8 mouse cellular contexts compared by ENCODE assay signal in genomic region chr11:79427638-79428037, GRCm38 (mm10).
DNase-seq lines count a peak whose midpoint lies in the region; ATAC-seq lines count a peak whose summit lies in the region.

No protein-coding gene starts in this region.

- 0% methylated on average over 2 of the region's 2 CpGs for whole genome bisulfite sequencing in hindbrain, embryonic 10.5 days
- 0% methylated on average over 2 of the region's 2 CpGs for WGBS in hindbrain, embryonic 12.5 days

- no peak overlapping the region for H3K4me3 ChIP-seq in hindbrain, embryonic 10.5 days
- H3K4me3 ChIP-seq in hindbrain, embryonic 12.5 days = no peak overlapping the region

- peaks cover 9% of the 10 kb centered on the region for H3K4me1 ChIP-seq in hindbrain, embryonic 10.5 days (replicated peaks)
- peaks cover 5% of the 10 kb centered on the region; the same call in 1 of the 2 replicates for H3K4me1 ChIP-seq in hindbrain, embryonic 12.5 days

- H3K4me2 ChIP-seq in hindbrain, embryonic 12.5 days (replicated peaks) = no peak overlapping the region

- no peak for ATAC-seq in hindbrain, embryonic 12.5 days (ENCODE audit: low FRiP score)

- peaks cover 30% of the 10 kb centered on the region for H3K36me3 ChIP-seq in hindbrain, embryonic 10.5 days
- H3K36me3 ChIP-seq in hindbrain, embryonic 12.5 days = peaks cover 6% of the 10 kb centered on the region; the same call in 1 of the 2 replicates

- no peaks in the 10 kb centered on the region for H3K27me3 ChIP-seq in hindbrain, embryonic 10.5 days (ENCODE audit: insufficient read depth, poor library complexity, severe bottlenecking)
- H3K27me3 ChIP-seq in hindbrain, embryonic 12.5 days = no peaks in the 10 kb centered on the region

- peak overlapping the region; percentile 53 for H3K27ac ChIP-seq in hindbrain, embryonic 10.5 days
- H3K27ac ChIP-seq in hindbrain, embryonic 12.5 days = no peak overlapping the region

- peak; percentile 41 for DNase-seq in hindbrain, embryonic 10.5 days (ENCODE audit: low spot score)
- peak; percentile 71 for DNase-seq in thymus, postnatal 0 days (ENCODE audit: low spot score)
- no peak for DNase-seq in thymus, adult 18-20 months
- DNase-seq in c-Kit-positive CD71-positive TER-119-positive erythroid progenitor cells, embryonic 14.5 days (ENCODE audit: low spot score) = peak; percentile 42
- peak; percentile 8 for DNase-seq in layer of hippocampus, adult 9-11 months
- peak; percentile 87 for DNase-seq in retina, postnatal 1 day
- no peak for DNase-seq in ovary, adult 18-20 months (ENCODE audit: low spot score)

- no peak overlapping the region for H3K9ac ChIP-seq in hindbrain, embryonic 12.5 days

- no peaks in the 10 kb centered on the region for H3K9me3 ChIP-seq in hindbrain, embryonic 10.5 days
- H3K9me3 ChIP-seq in hindbrain, embryonic 12.5 days (replicated peaks) = no peaks in the 10 kb centered on the region

Comparison
In these comparisons a context has a peak if more than half of its experiments do, and no peak if none do; other contexts are left out.
1. DNase-seq: peak in hindbrain, embryonic 10.5 days (single experiment), thymus, postnatal 0 days (single experiment), c-Kit-positive CD71-positive TER-119-positive erythroid progenitor cells, embryonic 14.5 days (single experiment), layer of hippocampus, adult 9-11 months (single experiment) and retina, postnatal 1 day (single experiment); none in thymus, adult 18-20 months (0 of 2) and ovary, adult 18-20 months (single experiment).